Mouse (Mus musculus) kidney, adult 2 months (tissue): ENCODE data around the gene Ankrd35.

Source experiments
- CTCF ChIP-seq: fragments of 200-500 bp; conservative IDR thresholded peaks from 2 replicates; pipeline ENCODE4 v1.5.1; 2011; ENCODE audit warnings: low read depth, mild to moderate bottlenecking, control low read depth, low read length, moderate library complexity, mixed read lengths; ENCODE audit not compliant: insufficient read depth, insufficient read length
- POLR2A ChIP-seq: fragments of 200-500 bp; IDR thresholded peaks from one replicate; pipeline ENCODE4 v1.6.1; 2011; ENCODE audit warnings: low read depth, low read length, control low read depth

DNA sequence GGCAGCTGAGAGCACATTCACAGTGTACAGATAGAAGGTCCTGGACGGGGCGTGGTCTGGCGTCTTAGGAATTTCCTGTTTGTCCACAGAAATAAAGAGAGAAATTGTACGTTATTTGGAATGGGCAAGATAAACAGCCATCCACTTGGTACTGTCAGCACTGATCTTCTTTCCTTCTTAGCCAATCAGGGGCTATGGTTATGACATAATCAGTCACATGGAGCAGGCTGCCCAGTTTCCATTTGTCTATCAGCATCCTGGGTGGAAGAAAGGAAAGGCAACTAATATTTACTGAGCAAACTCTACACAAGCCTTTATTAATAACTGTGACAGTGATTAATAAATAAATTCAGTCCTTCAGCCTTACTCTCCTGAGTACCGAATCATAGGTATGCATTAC is 44.4 kb downstream of the Ankrd35 start:
- TF ChIP-seq CTCF (no peak), POLR2A (no peak)
